Comparison of ENCODE assay signal across 11 mouse cellular contexts in genomic region chr2:132613581-132614188, GRCm38 (mm10). TPM values are rescaled to one million over a fixed set of nuclear protein-coding genes. Genes with fewer than 3 reads are reported as not detected.
DNase-seq lines count a peak whose midpoint lies in the region; ATAC-seq lines count a peak whose summit lies in the region.
"Had no signal": no experiment of that assay in that cellular context is flagged by ENCODE, and none has a peak within 500 bp of the region (broad histone marks: within the 10 kb centered on the region; RNA-seq: fewer than 3 reads in every experiment).

No protein-coding gene starts in this region.

- no peak for DNase-seq in heart, postnatal 25 days (ENCODE audit: low spot score)
- DNase-seq in 3T3-L1 (ENCODE audit: low read depth, low spot score) (peak; percentile 97), adipocyte (ENCODE audit: low spot score) (peak; percentile 66)
- DNase-seq in liver, embryonic 13.5 days: no peak
- no peak for DNase-seq in cerebellum, adult 11-12 months
- DNase-seq in embryo, embryonic 10 days (ENCODE audit: low spot score): no peak
- DNase-seq in urinary bladder, postnatal 25 days (ENCODE audit: low spot score): no peak
- DNase-seq: heart, postnatal 36 days had no signal

- H3K27ac ChIP-seq in heart, embryonic 12.5 days (ENCODE audit: poor library complexity, severe bottlenecking): no peak overlapping the region
- no peak overlapping the region for H3K27ac ChIP-seq in liver, embryonic 13.5 days
- H3K27ac ChIP-seq: left cerebral cortex, adult 2 months had no signal

- H3K4me1 ChIP-seq in heart, embryonic 12.5 days (replicated peaks): peaks cover 5% of the 10 kb centered on the region; the same call in 1 of the 2 replicates
- no peaks in the 10 kb centered on the region; the same call in 1 of the 2 replicates for H3K4me1 ChIP-seq in liver, embryonic 13.5 days (replicated peaks)

- no peaks in the 10 kb centered on the region for H3K27me3 ChIP-seq in heart, embryonic 12.5 days (replicated peaks)
- no peaks in the 10 kb centered on the region for H3K27me3 ChIP-seq in liver, embryonic 13.5 days

- WGBS in heart, embryonic 12.5 days: 43% methylated on average over 5 of the region's 5 CpGs
- 40% methylated on average over 5 of the region's 5 CpGs for WGBS in liver, embryonic 13.5 days (ENCODE audit: insufficient replicate concordance)

- ATAC-seq in heart, embryonic 12.5 days (ENCODE audit: insufficient number of reproducible peaks, low FRiP score): peak; percentile 84
- ATAC-seq in liver, embryonic 13.5 days (ENCODE audit: low read depth): peak; percentile 55; the same call in 1 of the 2 replicates
- ATAC-seq: forebrain, embryonic 16.5 days had no signal

- H3K4me3 ChIP-seq in heart, embryonic 12.5 days: no peak overlapping the region
- H3K4me3 ChIP-seq in liver, embryonic 13.5 days (replicated peaks): no peak overlapping the region
- H3K4me3 ChIP-seq: left cerebral cortex, adult 2 months had no signal

- no peaks in the 10 kb centered on the region for H3K36me3 ChIP-seq in heart, embryonic 12.5 days
- no peaks in the 10 kb centered on the region for H3K36me3 ChIP-seq in liver, embryonic 13.5 days

- H3K9me3 ChIP-seq in heart, embryonic 12.5 days (replicated peaks): peaks cover 6% of the 10 kb centered on the region; the same call in 1 of the 2 replicates
- H3K9me3 ChIP-seq in liver, embryonic 13.5 days (replicated peaks): no peaks in the 10 kb centered on the region

- intact Hi-C loops in heart, postnatal 25 days (cut with DNase I): no loop called here

- H3K4me2 ChIP-seq in heart, embryonic 12.5 days: no peak overlapping the region
- no peak overlapping the region for H3K4me2 ChIP-seq in liver, embryonic 13.5 days

- H3K9ac ChIP-seq in heart, embryonic 12.5 days: no peak overlapping the region
- H3K9ac ChIP-seq in liver, embryonic 13.5 days: no peak overlapping the region

RNA-seq across cellular contexts. Expression of gene Gpcpd1, which starts 26.2 kb away (rescaled TPM):
- polyA plus RNA-seq in heart, embryonic 12.5 days (2016; fragmentation: Nextera tagmentation; extraction: Ambion mirVana): 42.1 and 47.6 TPM in 2 replicates
- 100 to 1,000 TPM; 183 to 239 TPM for total RNA-seq in heart, postnatal 25 days (2021)
- polyA plus RNA-seq in liver, embryonic 13.5 days (2015; fragmentation: Nextera tagmentation; extraction: Ambion mirVana): 64.5 and 67.6 TPM in 2 replicates

Comparison
In these comparisons a context has a peak if more than half of its experiments do, and no peak if none do; other contexts are left out.
1. DNase-seq: peak in 3T3-L1 (single experiment) and adipocyte (single experiment); none in heart, postnatal 25 days (single experiment), liver, embryonic 13.5 days (single experiment), cerebellum, adult 11-12 months (single experiment), embryo, embryonic 10 days (single experiment) and urinary bladder, postnatal 25 days (single experiment).